Mouse (Mus musculus) MEL (cell line): Measurements from ENCODE around the gene Vrk2. TPM values are rescaled to one million over a fixed set of nuclear protein-coding genes. Genes with fewer than 3 reads are reported as not detected.

ENCODE experiments used
- DNase-seq: peaks from one replicate; pipeline ENCODE4 v3.0.0; 2011; ENCODE audit warnings: low read depth, low spot score
- H3K27ac ChIP-seq: 2 replicates; pipeline ENCODE4 v1.5.1; 2012; ENCODE audit warnings: low read depth, mild to moderate bottlenecking, control low read depth, low read length, moderate library complexity; ENCODE audit not compliant: control insufficient read depth
- H3K27me3 ChIP-seq, 2 experiments: fragments of 150-350 bp in 1 of 2; sonication (generic) in 1 of 2; 2 replicates each; pipeline ENCODE4 v1.6.1; 2012; ENCODE audit warnings: low read length in 2 of 2, mild to moderate bottlenecking in 2 of 2, improper control_type of control experiment in 1 of 2, moderate library complexity in 1 of 2; ENCODE audit not compliant: insufficient read depth in 2 of 2, control insufficient read depth in 1 of 2
- H3K36me3 ChIP-seq, 2 experiments: 2 replicates each; pipeline ENCODE4 v1.6.1; 2012 to 2014; ENCODE audit warnings: low read length in 2 of 2, improper control_type of control experiment in 1 of 2, inconsistent platforms in 1 of 2, mild to moderate bottlenecking in 1 of 2; ENCODE audit not compliant: insufficient read depth in 2 of 2, control insufficient read depth in 1 of 2
- H3K4me1 ChIP-seq, 2 experiments: fragments of 150-350 bp in 1 of 2; sonication (generic) in 1 of 2; 2 replicates each; pipeline ENCODE4 v1.6.1; 2012; ENCODE audit warnings: low read length in 2 of 2, improper control_type of control experiment in 1 of 2, mild to moderate bottlenecking in 1 of 2; ENCODE audit not compliant: insufficient read depth in 2 of 2, control insufficient read depth in 1 of 2
- H3K4me3 ChIP-seq, 2 experiments: fragments of 150-350 bp in 1 of 2; sonication (generic) in 1 of 2; 2 replicates each; pipeline ENCODE4 v1.5.1; 2012; ENCODE audit warnings: low read depth in 2 of 2, low read length in 2 of 2, mild to moderate bottlenecking in 2 of 2, moderate library complexity in 2 of 2, control low read depth in 1 of 2, improper control_type of control experiment in 1 of 2; ENCODE audit not compliant: control insufficient read depth in 1 of 2, insufficient read depth in 1 of 2
- H3K79me2 ChIP-seq: 2 replicates; pipeline ENCODE4 v1.6.1; 2012; ENCODE audit warnings: mild to moderate bottlenecking, low read length, moderate library complexity; ENCODE audit not compliant: control insufficient read depth, poor library complexity, insufficient read depth
- H3K9ac ChIP-seq: 2 replicates; pipeline ENCODE4 v1.6.1; 2012; ENCODE audit warnings: low read depth, mild to moderate bottlenecking, control low read depth, low read length, moderate library complexity; ENCODE audit not compliant: control insufficient read depth, poor library complexity, severe bottlenecking
- H3K9me3 ChIP-seq: fragments of 150-350 bp; sonication (generic); replicated peaks from 2 replicates; pipeline ENCODE4 v1.6.1; 2012; ENCODE audit warnings: mild to moderate bottlenecking, low read length, improper control_type of control experiment, moderate library complexity; ENCODE audit not compliant: insufficient read depth
- CHD2 ChIP-seq: IDR thresholded peaks from 2 replicates; pipeline ENCODE4 v1.6.1; 2011; ENCODE audit warnings: low read length, improper control_type of control experiment
- CTCF ChIP-seq, 3 experiments: IDR thresholded peaks in 2 of 3; conservative IDR thresholded peaks in 1 of 3; 2 replicates each; pipeline ENCODE4 v1.5.1; 2011 to 2012; ENCODE audit warnings: low read length in 3 of 3, low read depth in 2 of 3, mild to moderate bottlenecking in 2 of 3, improper control_type of control experiment in 1 of 3, inconsistent platforms in 1 of 3, mixed read lengths in 1 of 3, moderate library complexity in 1 of 3; ENCODE audit not compliant: control insufficient read depth in 1 of 3, insufficient read depth in 1 of 3, poor library complexity in 1 of 3, severe bottlenecking in 1 of 3
- ELF1 ChIP-seq: IDR thresholded peaks from 2 replicates; pipeline ENCODE4 v1.6.1; 2014; ENCODE audit warnings: low read depth, mild to moderate bottlenecking, inconsistent platforms, low read length, improper control_type of control experiment, moderate library complexity
- EP300 ChIP-seq, 2 experiments: IDR thresholded peaks; 2 replicates each; pipeline ENCODE4 v1.6.1; 2011; ENCODE audit warnings: improper control_type of control experiment in 2 of 2, low read length in 2 of 2, low read depth in 1 of 2, mild to moderate bottlenecking in 1 of 2
- ETS1 ChIP-seq: IDR thresholded peaks from 2 replicates; pipeline ENCODE4 v1.6.1; 2012; ENCODE audit warnings: low read depth, mild to moderate bottlenecking, inconsistent platforms, low read length, improper control_type of control experiment, moderate library complexity
- GATA1 ChIP-seq: IDR thresholded peaks from 2 replicates; pipeline ENCODE4 v1.6.1; 2011; ENCODE audit warnings: low read depth, low read length, improper control_type of control experiment
- JUND ChIP-seq: IDR thresholded peaks from 2 replicates; pipeline ENCODE4 v1.6.1; 2011; ENCODE audit warnings: low read depth, mild to moderate bottlenecking, improper control_type of control experiment, low read length
- MAX ChIP-seq: IDR thresholded peaks from 2 replicates; pipeline ENCODE4 v1.6.1; 2011; ENCODE audit warnings: low read length, improper control_type of control experiment
- MAZ ChIP-seq: IDR thresholded peaks from 2 replicates; pipeline ENCODE4 v1.6.1; 2012; ENCODE audit warnings: low read depth, mild to moderate bottlenecking, inconsistent platforms, low read length, improper control_type of control experiment
- MXI1 ChIP-seq: IDR thresholded peaks from 2 replicates; pipeline ENCODE4 v1.6.1; 2011; ENCODE audit warnings: mild to moderate bottlenecking, low read depth, low read length, improper control_type of control experiment
- MYB ChIP-seq: IDR thresholded peaks from 2 replicates; pipeline ENCODE4 v1.6.1; 2011; ENCODE audit warnings: mild to moderate bottlenecking, low read depth, low read length, improper control_type of control experiment
- MYC ChIP-seq: IDR thresholded peaks from 2 replicates; pipeline ENCODE4 v1.6.1; 2011; ENCODE audit warnings: low read depth, mild to moderate bottlenecking, low read length, improper control_type of control experiment, moderate library complexity
- NELFE ChIP-seq: IDR thresholded peaks from 2 replicates; pipeline ENCODE4 v1.6.1; 2011; ENCODE audit warnings: low read depth, low read length, improper control_type of control experiment
- NRF1 ChIP-seq: IDR thresholded peaks from 2 replicates; pipeline ENCODE4 v1.6.1; 2014; ENCODE audit warnings: low read depth, mild to moderate bottlenecking, inconsistent platforms, low read length, improper control_type of control experiment, moderate library complexity; ENCODE audit not compliant: poor library complexity, insufficient read depth, severe bottlenecking
- POLR2A ChIP-seq, 2 experiments: IDR thresholded peaks; 2 replicates each; pipeline ENCODE4 v1.6.1; 2011 to 2012; ENCODE audit warnings: low read length in 2 of 2, mild to moderate bottlenecking in 2 of 2, control low read depth in 1 of 2, improper control_type of control experiment in 1 of 2, low read depth in 1 of 2, moderate library complexity in 1 of 2; ENCODE audit not compliant: control insufficient read depth in 1 of 2, insufficient read depth in 1 of 2, poor library complexity in 1 of 2
- RAD21 ChIP-seq: IDR thresholded peaks from 2 replicates; pipeline ENCODE4 v1.6.1; 2011; ENCODE audit warnings: mild to moderate bottlenecking, low read depth, low read length, improper control_type of control experiment
- RCOR1 ChIP-seq: IDR thresholded peaks from 2 replicates; pipeline ENCODE4 v1.6.1; 2012; ENCODE audit warnings: low read depth, mild to moderate bottlenecking, inconsistent platforms, low read length, improper control_type of control experiment
- SMC3 ChIP-seq: IDR thresholded peaks from 2 replicates; pipeline ENCODE4 v1.6.1; 2011; ENCODE audit warnings: low read depth, low read length, improper control_type of control experiment
- TBP ChIP-seq: IDR thresholded peaks from 2 replicates; pipeline ENCODE4 v1.8.0; 2011; ENCODE audit warnings: low read depth, low read length, improper control_type of control experiment
- TCF12 ChIP-seq: IDR thresholded peaks from 2 replicates; pipeline ENCODE4 v1.6.1; 2014; ENCODE audit warnings: low read depth, mild to moderate bottlenecking, inconsistent platforms, low read length, improper control_type of control experiment, moderate library complexity
- USF1 ChIP-seq: IDR thresholded peaks from 2 replicates; pipeline ENCODE4 v1.6.1; 2014; ENCODE audit warnings: low read depth, mild to moderate bottlenecking, inconsistent platforms, low read length, improper control_type of control experiment, moderate library complexity
- ZC3H11A ChIP-seq: IDR thresholded peaks from 2 replicates; pipeline ENCODE4 v1.6.1; 2012; ENCODE audit warnings: low read depth, mild to moderate bottlenecking, inconsistent platforms, low read length, improper control_type of control experiment
- ZNF384 ChIP-seq: IDR thresholded peaks from 2 replicates; pipeline ENCODE4 v1.6.1; 2012; ENCODE audit warnings: low read depth, mild to moderate bottlenecking, inconsistent platforms, low read length, improper control_type of control experiment
- polyA plus RNA-seq, 2 experiments: library from polyadenylated mRNA; stranded (reverse) in 1 of 2; unstranded in 1 of 2; fragments of >175 nt in 1 of 2; fragments of >200 nt in 1 of 2; gene quantifications; 2 replicates each; pipeline versions ENCODE4 v1.2.1 to v1.2.4; 2012; ENCODE audit warnings: low replicate concordance in 2 of 2, low read depth in 1 of 2; ENCODE audit not compliant: insufficient read length in 2 of 2, insufficient read depth in 1 of 2, missing spikeins in 1 of 2
- total RNA-seq: library from RNA; depleted of rRNA; stranded (reverse); fragments of 300-350 nt; gene quantifications from 2 replicates; pipeline ENCODE4 v1.2.3, GENCODE M21; 2012

Vrk2 gene
- total and polyA plus RNA-seq, 3 experiments = 19.6 to 20.6 TPM; not detected in 1

GRCm38 (mm10) chr11:26593061-26594059 is at the start of gene Vrk2, which contains the start of gene Gm6899 (continued):
- TF ChIP-seq NRF1 = no peak
- no peak for TF ChIP-seq MYB
- TF ChIP-seq ELF1 = peak; percentile 28; the same call in 1 of the 2 replicates
- no peak for TF ChIP-seq ZNF384
- TF ChIP-seq RCOR1 = no peak
- peak; percentile 94 for TF ChIP-seq NELFE

- TF ChIP-seq ELF1 (no peak), MAZ (no peak), MYB (no peak), SMC3 (peak; percentile 75), CTCF (IDR thresholded peaks at IDR 0.05 in 2 of 3, conservative IDR thresholded peaks at IDR 0.05 in 1 of 3; ENCODE audit: control insufficient read depth in 1 of 3, insufficient read depth in 1 of 3, low read depth in 2 of 3, low read length in 3 of 3, poor library complexity in 1 of 3, severe bottlenecking in 1 of 3) (peak in 2 of 3 experiments; percentile 16 to 56; a peak in 2 of 6 replicates), RAD21 (peak; percentile 55), USF1 (no peak), EP300 (IDR thresholded peaks at IDR 0.05; ENCODE audit: low read depth in 1 of 2, low read length in 2 of 2) (no peak), ZC3H11A (peak; percentile 50), ZNF384 (no peak), CHD2 (no peak)
- TF ChIP-seq, all 39 proteins: peak for 4
Observed at GRCm38 (mm10) chr11:26642141-26642540, 48.3 kb upstream of the Vrk2 start.

GRCm38 (mm10) chr11:26640314-26640785 is 46.6 kb upstream of the Vrk2 start:
- no peaks in the 10 kb centered on the region for H3K27me3 ChIP-seq
- TF ChIP-seq MAX = peak; percentile 58
- peak in 1 of 2 experiments; percentile 52; a peak in 2 of 4 replicates for TF ChIP-seq POLR2A (IDR thresholded peaks at IDR 0.05; ENCODE audit: control insufficient read depth in 1 of 2, insufficient read depth in 1 of 2, low read depth in 1 of 2, low read length in 2 of 2, poor library complexity in 1 of 2)
- TF ChIP-seq JUND = peak; percentile 86
- no peak for TF ChIP-seq TCF12
- peak; percentile 84 for TF ChIP-seq MXI1
- TF ChIP-seq MYC = peak; percentile 81
- peak; percentile 75; the same call in 1 of the 2 replicates for TF ChIP-seq TBP
- TF ChIP-seq ETS1 = 0 out of 2 replicates have a peak, but pooled peaks have one; percentile 17
- TF ChIP-seq EP300 (IDR thresholded peaks at IDR 0.05; ENCODE audit: low read depth in 1 of 2, low read length in 2 of 2) = peak; percentile 36 to 45; a peak in 2 of 4 replicates
- TF ChIP-seq GATA1 = no peak
- H3K27ac ChIP-seq = peak overlapping the region; percentile 45
- no peaks in the 10 kb centered on the region for H3K79me2 ChIP-seq
- no peaks in the 10 kb centered on the region for H3K9me3 ChIP-seq
- H3K36me3 ChIP-seq = peaks cover 0 to 9% of the 10 kb centered on the region in 2 experiments; a peak in 2 of 4 replicates
- H3K4me3 ChIP-seq = peak overlapping the region; percentile 46 to 71
- peak; percentile 96 for DNase-seq
- peak overlapping the region; percentile 28 for H3K9ac ChIP-seq
- peaks cover 4 to 17% of the 10 kb centered on the region in 2 experiments for H3K4me1 ChIP-seq

More at GRCm38 (mm10) chr11:26642141-26642540, 48.3 kb upstream of the Vrk2 start:
- no peak overlapping the region for H3K4me3 ChIP-seq
- no peak overlapping the region for H3K9ac ChIP-seq
- peaks cover 0 to 4% of the 10 kb centered on the region in 2 experiments; a peak in 2 of 4 replicates for H3K36me3 ChIP-seq
- H3K79me2 ChIP-seq = no peaks in the 10 kb centered on the region
- peaks cover 0 to 12% of the 10 kb centered on the region in 2 experiments; a peak in 2 of 4 replicates for H3K4me1 ChIP-seq
- no peaks in the 10 kb centered on the region for H3K27me3 ChIP-seq
- no peak overlapping the region for H3K27ac ChIP-seq
- H3K9me3 ChIP-seq = no peaks in the 10 kb centered on the region
- peak; percentile 45 for DNase-seq
